Mouse (Mus musculus): ENCODE data around the gene Lrp6.

The Lrp6 gene

DNA sequence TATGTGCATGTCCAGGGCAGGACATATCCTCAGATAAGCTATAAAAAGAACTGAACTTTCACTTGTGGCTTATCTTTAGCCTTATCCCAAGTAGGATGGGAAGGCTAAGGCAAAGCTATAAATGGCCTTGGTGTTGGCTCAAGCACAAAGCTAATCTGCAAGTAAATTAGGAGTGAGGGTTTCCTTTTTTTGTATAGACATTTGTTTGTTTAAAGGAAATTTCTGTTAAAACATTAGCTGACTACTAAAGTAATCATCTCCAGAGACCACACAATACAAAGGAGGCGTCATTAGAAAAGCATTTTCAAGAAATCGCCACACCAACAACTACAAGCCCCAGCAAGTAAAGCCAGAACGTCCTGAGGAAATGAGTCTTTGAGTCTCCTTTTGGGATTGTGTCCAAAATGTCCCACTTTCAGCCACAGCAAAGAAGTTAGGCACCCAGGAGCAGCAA, 8.6 kb upstream of the Lrp6 start:
- DNase-seq (ENCODE audit: low spot score in 2 of 2) = no peak

- no peak for DNase-seq (ENCODE audit: low spot score in 2 of 2)
Observed at GRCm38 (mm10) chr6:134567986-134568556, 1.3 kb upstream of the Lrp6 start.

GRCm38 (mm10) chr6:134566248-134566817, 432 bp downstream of the Lrp6 start:
- DNase-seq (ENCODE audit: low spot score in 2 of 2) = no peak

- DNase-seq (ENCODE audit: low spot score in 2 of 2) = peak in 1 of 2 experiments; percentile 4
Observed at GRCm38 (mm10) chr6:134565606-134566247, 1.0 kb downstream of the Lrp6 start.

DNA sequence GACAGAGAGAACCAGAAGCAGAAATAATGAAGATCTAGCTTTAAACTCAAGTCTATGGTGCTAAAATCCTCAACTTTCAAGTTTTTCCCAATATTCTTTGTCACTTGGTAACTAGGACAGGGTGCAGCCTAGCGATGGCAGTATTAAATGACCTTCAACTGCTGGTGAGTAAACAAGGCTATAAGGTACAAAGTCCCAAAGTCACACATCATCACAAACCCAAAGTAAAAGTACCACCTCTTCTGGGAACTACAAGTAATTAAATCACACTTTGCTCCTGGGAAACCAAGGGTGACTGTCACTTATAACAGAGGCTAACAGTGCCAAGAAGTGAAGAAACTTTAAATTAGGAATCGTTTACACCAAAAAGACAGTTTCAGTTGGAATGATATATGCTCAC, 2.2 kb downstream of the Lrp6 start:
- no peak for DNase-seq (ENCODE audit: low spot score in 2 of 2)

DNA sequence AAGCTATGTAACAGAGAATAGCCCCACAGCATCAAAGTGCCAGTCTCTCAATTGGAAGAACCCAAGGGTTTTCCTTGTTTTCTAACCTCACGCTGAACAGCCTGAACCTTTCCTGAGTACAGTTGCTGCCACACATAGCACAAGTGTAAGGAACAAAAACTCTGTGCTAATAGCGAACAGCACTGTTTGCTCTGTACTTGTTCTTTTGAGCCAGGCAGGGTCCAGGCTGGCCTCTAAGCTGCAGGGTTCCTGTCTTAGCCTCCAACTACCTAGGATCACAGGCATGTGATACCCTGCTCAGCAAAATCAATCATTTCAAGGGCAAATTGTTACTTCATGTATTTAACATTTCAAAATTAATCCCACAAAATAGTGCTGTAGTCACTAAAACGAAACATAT, 7.1 kb downstream of the Lrp6 start:
- no peak for DNase-seq (ENCODE audit: low spot score in 2 of 2)

DNA sequence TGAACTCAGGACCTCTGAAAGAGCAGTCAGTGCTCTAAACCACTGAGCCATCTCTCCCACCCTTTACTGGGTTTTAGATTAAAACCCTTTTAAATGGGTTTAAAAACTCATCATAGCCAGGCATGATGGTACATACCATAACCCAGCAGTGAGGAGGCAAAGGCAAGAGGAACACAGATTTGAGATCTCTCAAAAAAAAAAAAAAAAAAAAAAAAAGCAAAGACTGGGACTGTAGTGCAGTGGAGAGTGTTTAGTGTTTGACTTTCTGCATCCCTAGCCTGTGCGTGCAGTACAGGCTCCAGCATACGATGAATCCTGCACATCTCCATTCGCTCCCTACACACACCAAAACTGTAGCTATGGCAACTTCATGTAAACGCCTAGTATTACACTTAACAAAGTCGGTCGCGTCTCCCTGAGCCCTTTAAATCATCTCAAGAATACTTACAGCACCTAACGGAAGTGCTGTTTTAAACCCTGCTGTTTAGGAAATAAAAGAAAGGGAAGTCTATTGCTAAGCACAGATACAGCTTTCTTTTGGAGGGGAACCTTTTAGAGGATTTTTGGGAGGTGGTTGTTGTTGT, 8.1 kb downstream of the Lrp6 start:
- DNase-seq (ENCODE audit: low spot score in 2 of 2) = no peak

- DNase-seq (ENCODE audit: low spot score in 2 of 2) = no peak
Observed at GRCm38 (mm10) chr6:134557043-134557442, 9.7 kb downstream of the Lrp6 start.

- no peak for DNase-seq (ENCODE audit: low spot score in 2 of 2)
Observed at GRCm38 (mm10) chr6:134556185-134556950, 10.4 kb downstream of the Lrp6 start.

- DNase-seq (ENCODE audit: low spot score in 2 of 2) = no peak
Observed at GRCm38 (mm10) chr6:134555178-134555577, 11.6 kb downstream of the Lrp6 start.

GRCm38 (mm10) chr6:134554230-134554629, 12.5 kb downstream of the Lrp6 start:
- DNase-seq (ENCODE audit: low spot score in 2 of 2) = no peak

- no peak for DNase-seq (ENCODE audit: low spot score in 2 of 2)
Observed at GRCm38 (mm10) chr6:134551007-134551406, 15.8 kb downstream of the Lrp6 start.

GRCm38 (mm10) chr6:134550396-134550795, 16.4 kb downstream of the Lrp6 start:
- DNase-seq (ENCODE audit: low spot score in 2 of 2) = no peak

GRCm38 (mm10) chr6:134544843-134545242, 21.9 kb downstream of the Lrp6 start:
- DNase-seq (ENCODE audit: low spot score in 2 of 2) = no peak

GRCm38 (mm10) chr6:134544093-134544492, 22.7 kb downstream of the Lrp6 start:
- DNase-seq (ENCODE audit: low spot score in 2 of 2) = no peak

DNA sequence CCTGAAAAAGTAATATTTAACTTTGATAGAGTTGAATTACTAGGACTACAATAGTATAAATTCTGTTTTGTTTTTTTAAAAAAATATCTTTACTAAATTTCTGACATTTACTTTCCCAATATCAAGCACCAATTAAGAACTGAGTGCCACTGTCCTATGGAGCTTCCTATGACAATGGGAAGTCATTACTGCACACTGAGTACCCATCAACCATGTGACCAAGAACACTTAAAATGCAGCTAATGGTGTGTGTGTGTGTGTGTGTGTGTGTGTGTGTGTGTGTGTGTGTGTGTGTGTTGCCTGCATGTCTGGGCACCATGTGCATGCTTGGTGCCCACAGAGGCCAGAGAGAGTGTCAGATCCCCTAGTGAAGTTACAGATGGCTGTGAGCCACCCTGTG, 23.2 kb downstream of the Lrp6 start:
- no peak for DNase-seq (ENCODE audit: low spot score in 2 of 2)

- no peak for DNase-seq (ENCODE audit: low spot score in 2 of 2)
Observed at GRCm38 (mm10) chr6:134542374-134542773, 24.4 kb downstream of the Lrp6 start.

DNA sequence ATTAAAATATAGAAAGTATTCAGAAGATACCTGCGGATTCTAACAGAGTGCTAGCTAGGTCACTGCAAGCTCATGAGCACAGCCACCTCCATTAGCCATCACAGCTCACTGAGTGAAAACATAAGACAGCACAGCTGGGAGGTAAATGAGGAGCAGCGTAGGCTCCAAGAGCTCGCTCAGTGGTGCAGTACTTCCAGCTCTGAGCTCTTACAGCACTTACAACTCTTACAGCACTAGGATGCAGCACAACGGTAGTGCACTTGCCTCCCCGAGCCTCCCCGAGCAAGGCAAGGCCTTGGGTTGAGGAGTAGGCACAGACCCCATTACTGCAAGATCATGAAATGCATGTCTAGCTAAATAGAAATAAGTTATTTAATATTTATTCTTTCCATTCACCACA, 26.6 kb downstream of the Lrp6 start:
- DNase-seq (ENCODE audit: low spot score in 2 of 2) = no peak

DNA sequence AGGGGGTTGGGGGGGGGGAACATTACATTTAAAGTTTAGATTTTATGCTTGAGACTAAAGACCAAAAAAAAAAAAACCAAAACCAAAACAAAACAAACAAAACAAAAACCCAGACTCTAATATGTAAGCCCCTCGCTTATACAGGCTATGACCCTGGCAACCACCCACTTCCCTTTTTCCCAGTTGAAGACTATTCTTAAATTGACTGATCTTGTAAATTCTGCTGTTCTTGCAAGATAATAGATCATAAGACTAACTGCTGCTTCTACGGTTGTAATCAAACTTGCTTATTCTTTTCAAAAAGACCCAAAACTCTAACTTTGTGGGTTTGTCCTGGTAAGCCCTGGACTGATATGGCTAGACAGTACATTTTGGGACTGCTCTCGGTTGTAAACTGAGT, 27.3 kb downstream of the Lrp6 start:
- DNase-seq (ENCODE audit: low spot score in 2 of 2) = no peak

GRCm38 (mm10) chr6:134538805-134539204, 28.0 kb downstream of the Lrp6 start:
- DNase-seq (ENCODE audit: low spot score in 2 of 2) = no peak

DNA sequence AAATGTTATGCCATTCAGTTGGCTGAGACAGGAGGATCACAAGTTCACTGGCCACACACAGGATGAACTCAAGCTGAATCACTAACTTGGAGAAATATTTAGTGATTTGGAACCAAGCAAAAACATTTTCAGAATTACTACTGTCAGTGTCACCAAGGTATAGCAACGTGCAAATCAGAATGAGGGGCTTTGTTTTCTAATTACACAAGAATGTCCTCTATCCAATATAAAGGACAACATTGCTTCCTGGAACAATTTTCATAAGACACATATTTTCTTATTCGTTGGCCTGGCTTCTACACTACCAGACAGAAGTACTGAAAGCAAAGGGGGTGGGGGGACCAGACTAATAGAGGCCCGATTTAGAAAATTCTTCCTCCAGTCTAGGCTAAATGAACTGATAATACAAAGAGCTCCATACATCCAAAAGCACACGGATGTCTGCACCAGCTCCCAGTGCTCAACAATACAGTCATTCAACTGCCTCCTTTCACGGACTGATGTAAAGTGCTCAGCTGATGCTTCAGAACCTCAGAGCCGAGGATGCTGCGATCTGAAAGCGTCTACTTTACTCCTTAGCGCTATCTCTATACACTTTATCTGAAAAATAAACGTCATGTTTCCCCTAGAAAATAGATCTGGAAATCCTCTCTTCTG, 29.2 kb downstream of the Lrp6 start:
- DNase-seq (ENCODE audit: low spot score in 2 of 2) = no peak

DNA sequence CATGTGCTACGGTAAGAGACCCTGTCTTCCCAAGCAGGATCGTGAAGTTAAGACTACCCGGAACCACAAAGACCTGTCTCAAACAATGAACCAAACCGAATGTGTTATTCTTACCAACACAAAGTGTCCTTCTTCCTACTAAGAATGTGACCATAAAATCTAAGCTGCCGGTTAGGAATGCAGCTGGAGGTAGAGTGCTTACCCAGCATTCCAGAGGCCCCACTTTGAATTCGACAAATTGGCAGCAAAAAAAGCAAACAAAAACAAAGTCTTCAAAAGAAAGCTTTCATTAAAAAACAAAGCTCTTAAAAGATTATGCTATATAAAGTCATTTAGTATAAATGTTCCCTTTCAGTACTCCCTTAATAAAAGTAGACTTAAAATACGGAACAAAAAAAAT, 31.6 kb downstream of the Lrp6 start:
- DNase-seq (ENCODE audit: low spot score in 2 of 2) = no peak
